In the genomic region with DNA sequence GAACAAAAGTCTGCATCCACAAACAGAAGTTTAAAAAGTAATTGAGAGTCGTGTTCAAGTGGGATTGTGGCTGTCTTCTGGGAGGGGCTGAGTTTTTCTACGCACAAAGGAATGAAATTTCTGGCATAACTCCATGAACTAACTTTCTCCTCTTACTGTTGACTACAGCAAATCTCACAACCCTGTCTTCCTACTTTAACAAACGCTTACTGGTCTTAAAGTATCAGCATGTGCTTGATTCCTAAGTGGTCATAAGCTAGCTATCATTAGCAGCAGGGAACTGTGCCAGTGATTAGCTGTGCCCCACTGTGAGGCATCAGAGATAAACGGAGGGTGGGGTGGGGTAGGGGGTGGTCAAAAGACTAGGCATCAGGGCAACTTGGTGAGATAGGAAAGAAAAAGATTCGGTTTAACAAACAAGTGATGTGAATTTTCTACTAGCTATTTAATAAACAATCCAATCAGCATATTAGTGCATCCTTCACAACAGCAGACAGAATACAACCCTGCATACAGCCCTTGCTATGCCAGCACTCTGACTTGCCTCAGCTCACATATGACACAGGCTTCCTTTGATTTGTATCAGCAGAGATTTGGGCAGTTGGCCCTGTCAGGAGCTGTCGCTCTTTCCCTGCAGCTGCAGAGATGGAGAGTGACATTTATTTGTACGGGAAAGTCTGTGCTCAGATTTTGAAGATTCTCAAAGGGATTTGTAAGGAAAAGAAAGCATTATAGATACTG, we compare ENCODE assay signal across 10 mouse cellular contexts.
DNase-seq lines count a peak whose midpoint lies in the region; ATAC-seq lines count a peak whose summit lies in the region.
"Had no signal": no experiment of that assay in that cellular context is flagged by ENCODE, and none has a peak within 500 bp of the region (broad histone marks: within the 10 kb centered on the region; RNA-seq: fewer than 3 reads in every experiment).

No protein-coding gene starts in this region.

- peaks cover 4% of the 10 kb centered on the region; the same call in 1 of the 2 replicates for H3K4me1 ChIP-seq in liver, embryonic 11.5 days (replicated peaks; ENCODE audit: control insufficient read depth, insufficient read depth, low read length)
- H3K4me1 ChIP-seq in heart, embryonic 11.5 days (ENCODE audit: control insufficient read depth, insufficient read depth, low read length), result peaks cover 39% of the 10 kb centered on the region

- H3K9me3 ChIP-seq in liver, embryonic 11.5 days (ENCODE audit: control insufficient read depth, low read length), result no peaks in the 10 kb centered on the region
- H3K9me3 ChIP-seq in heart, embryonic 11.5 days (replicated peaks; ENCODE audit: control insufficient read depth, low read length), result no peaks in the 10 kb centered on the region
- H3K9me3 ChIP-seq: limb, embryonic 15.5 days had no signal

- no peak overlapping the region for H3K4me3 ChIP-seq in liver, embryonic 11.5 days (ENCODE audit: low read depth, low read length)
- no peak overlapping the region for H3K4me3 ChIP-seq in heart, embryonic 11.5 days (ENCODE audit: low read depth, low read length)
- H3K4me3 ChIP-seq: gastrocnemius, adult 2 months; limb, embryonic 15.5 days had no signal

- no peak overlapping the region for H3K9ac ChIP-seq in liver, embryonic 11.5 days (ENCODE audit: low read depth, low read length)
- no peak overlapping the region; the same call in 1 of the 2 replicates for H3K9ac ChIP-seq in heart, embryonic 11.5 days (ENCODE audit: low read depth, low read length)
- H3K9ac ChIP-seq: limb, embryonic 15.5 days had no signal

- no peak overlapping the region for H3K4me2 ChIP-seq in liver, embryonic 11.5 days
- H3K4me2 ChIP-seq in heart, embryonic 11.5 days, result peak overlapping the region; percentile 16
- H3K4me2 ChIP-seq: limb, embryonic 15.5 days had no signal

- H3K27ac ChIP-seq in liver, embryonic 11.5 days (ENCODE audit: low read depth, low read length), result no peak overlapping the region
- peak overlapping the region; percentile 67 for H3K27ac ChIP-seq in heart, embryonic 11.5 days (ENCODE audit: low read depth, low read length)

- no peak for DNase-seq in frontal cortex, postnatal 10 days (ENCODE audit: low spot score in 2 of 2)
- no peak for DNase-seq in liver, embryonic 11.5 days (ENCODE audit: low spot score)
- no peak for DNase-seq in liver
- no peak for DNase-seq in c-Kit-positive CD71-positive TER-119-positive erythroid progenitor cells, embryonic 14.5 days (ENCODE audit: low spot score)
- DNase-seq in B cell, adult 2 months, result no peak
- DNase-seq: gastrocnemius, adult 2 months had no signal

- ATAC-seq in frontal cortex, adult (ENCODE audit: low TSS enrichment), result peak; percentile 59; the same call in 1 of the 2 replicates
- 0 out of 2 replicates have a peak, but pooled peaks have one; percentile 51 for ATAC-seq in liver, embryonic 11.5 days (replicated peaks; ENCODE audit: low FRiP score)
- no peak for ATAC-seq in heart, embryonic 11.5 days (replicated peaks; ENCODE audit: insufficient number of reproducible peaks, low FRiP score, low TSS enrichment)
- ATAC-seq in megakaryocyte progenitor cell, adult 5-6 weeks (replicated peaks; ENCODE audit: poor library complexity), result peak; percentile 39

- no peaks in the 10 kb centered on the region for H3K36me3 ChIP-seq in liver, embryonic 11.5 days (ENCODE audit: control insufficient read depth, insufficient read depth, low read length)
- no peaks in the 10 kb centered on the region for H3K36me3 ChIP-seq in heart, embryonic 11.5 days (ENCODE audit: control insufficient read depth, insufficient read depth, low read length)
- H3K36me3 ChIP-seq: limb, embryonic 15.5 days had no signal

- 61% methylated on average over 7 of the region's 7 CpGs for WGBS in liver, embryonic 11.5 days
- WGBS in heart, embryonic 11.5 days (ENCODE audit: insufficient replicate concordance), result 25% methylated on average over 7 of the region's 7 CpGs

- H3K27me3 ChIP-seq in liver, embryonic 11.5 days (replicated peaks; ENCODE audit: control insufficient read depth, insufficient read depth, low read length), result no peaks in the 10 kb centered on the region
- H3K27me3 ChIP-seq in heart, embryonic 11.5 days (ENCODE audit: control insufficient read depth, insufficient read depth, low read length), result no peaks in the 10 kb centered on the region
- H3K27me3 ChIP-seq: limb, embryonic 15.5 days had no signal
